Mouse (Mus musculus) limb, embryonic 11.5 days (tissue): ENCODE measurements around the gene Mier3. TPM values are rescaled to one million over a fixed set of nuclear protein-coding genes. Genes with fewer than 3 reads are reported as not detected.

Experiments used
- ATAC-seq: fragments of 200-750 bp; cut with Nextera tagmentation; 2 replicates; pipeline ENCODE4 v1.8.0; 2017; ENCODE audit warnings: low read depth; ENCODE audit not compliant: insufficient number of reproducible peaks, low FRiP score, low TSS enrichment
- DNase-seq: peaks from one replicate; pipeline ENCODE4 v3.0.0-alpha.2; 2015; ENCODE audit warnings: low spot score
- H3K27ac ChIP-seq: fragments of 300-500 bp; sonication (generic); replicated peaks from 2 replicates; pipeline ENCODE4 v1.5.1; 2014; ENCODE audit warnings: low read depth, mild to moderate bottlenecking, low read length
- H3K27me3 ChIP-seq: fragments of 300-500 bp; sonication (generic); 2 replicates; pipeline ENCODE4 v1.6.1; 2014; ENCODE audit warnings: mild to moderate bottlenecking, low read length, mixed read lengths; ENCODE audit not compliant: control insufficient read depth, insufficient read depth
- H3K36me3 ChIP-seq: fragments of 300-500 bp; sonication (generic); 2 replicates; pipeline ENCODE4 v1.6.1; 2014; ENCODE audit warnings: mild to moderate bottlenecking, low read length, moderate library complexity, mixed read lengths; ENCODE audit not compliant: control insufficient read depth, insufficient read depth
- H3K4me1 ChIP-seq: fragments of 300-500 bp; sonication (generic); 2 replicates; pipeline ENCODE4 v1.6.1; 2014; ENCODE audit warnings: low read length, mixed read lengths; ENCODE audit not compliant: control insufficient read depth, insufficient read depth
- H3K4me2 ChIP-seq: fragments of 300-500 bp; sonication (generic); 2 replicates; pipeline ENCODE4 v1.6.1; 2014; ENCODE audit warnings: low read depth, mild to moderate bottlenecking, moderate library complexity; ENCODE audit not compliant: severe bottlenecking
- H3K4me3 ChIP-seq: fragments of 300-500 bp; sonication (generic); 2 replicates; pipeline ENCODE4 v1.5.1; 2014; ENCODE audit warnings: low read depth, low read length
- H3K9ac ChIP-seq: fragments of 300-500 bp; sonication (generic); 2 replicates; pipeline ENCODE4 v1.6.1; 2014; ENCODE audit warnings: mild to moderate bottlenecking, low read length
- H3K9me3 ChIP-seq: fragments of 300-500 bp; sonication (generic); 2 replicates; pipeline ENCODE4 v1.6.1; 2016; ENCODE audit warnings: low read length; ENCODE audit not compliant: control insufficient read depth
- WGBS: fragments of 180-500 bp; shearing (Covaris S2); extraction: QIAGEN DNeasy Blood & Tissue Kit; methylation state at CpG from one replicate; pipeline ENCODE4 v1.1.7; 2014; 5-methylcytosine and 5-hydroxymethylcytosine counted together
- polyA plus RNA-seq: library from polyadenylated mRNA; unstranded; fragments of >200 nt; fragmentation: Nextera tagmentation; extraction: Ambion mirVana; gene quantifications from 2 replicates; pipeline ENCODE4 v1.2.1, GENCODE M21; 2014

Mier3 gene
- 26.6 and 29.4 TPM in 2 replicates for polyA plus RNA-seq

GRCm38 (mm10) chr13:111680679-111681078 is at the start of gene Mier3:
Gene Mier3, plus strand, starts transcription at chr13:111680979.
- H3K4me3 ChIP-seq, result no peak within 1 kb of the TSS
- no peaks in the 10 kb centered on the region for H3K9me3 ChIP-seq
- ATAC-seq (no peak), DNase-seq (no peak)
- H3K36me3 ChIP-seq, result no peaks in the 10 kb centered on the region
- no peak within 1 kb of the TSS for H3K27ac ChIP-seq
- H3K27me3 ChIP-seq, result no peaks in the 10 kb centered on the region
- no peaks in the 10 kb centered on the region for H3K4me1 ChIP-seq
- H3K4me2 ChIP-seq, result no peak within 1 kb of the TSS
- WGBS, result 83% methylated on average over 4 of the region's 4 CpGs
- H3K9ac ChIP-seq, result no peak within 1 kb of the TSS

GRCm38 (mm10) chr13:111634163-111635160 is 46.3 kb upstream of the Mier3 start:
- ATAC-seq (no peak), DNase-seq (no peak)
- WGBS, result 86% methylated on average over 16 of the region's 16 CpGs

GRCm38 (mm10) chr13:111640319-111640718 is 40.5 kb upstream of the Mier3 start:
- H3K36me3 ChIP-seq, result no peaks in the 10 kb centered on the region
- H3K4me1 ChIP-seq, result no peaks in the 10 kb centered on the region
- no peak for ATAC-seq
- no peaks in the 10 kb centered on the region for H3K27me3 ChIP-seq
- 94% methylated on average over 6 of the region's 6 CpGs for WGBS
- H3K9me3 ChIP-seq, result no peaks in the 10 kb centered on the region
- H3K4me2 ChIP-seq, result no peak overlapping the region
- no peak overlapping the region for H3K9ac ChIP-seq
- no peak for DNase-seq
- H3K27ac ChIP-seq, result no peak overlapping the region
- no peak overlapping the region for H3K4me3 ChIP-seq

More at GRCm38 (mm10) chr13:111634163-111635160, 46.3 kb upstream of the Mier3 start:
- no peaks in the 10 kb centered on the region for H3K27me3 ChIP-seq
- no peak overlapping the region for H3K9ac ChIP-seq
- no peak overlapping the region for H3K27ac ChIP-seq
- H3K36me3 ChIP-seq, result no peaks in the 10 kb centered on the region
- no peak overlapping the region for H3K4me3 ChIP-seq
- H3K4me2 ChIP-seq, result no peak overlapping the region
- H3K4me1 ChIP-seq, result no peaks in the 10 kb centered on the region
- H3K9me3 ChIP-seq, result no peaks in the 10 kb centered on the region

GRCm38 (mm10) chr13:111643636-111644035 is 37.1 kb upstream of the Mier3 start:
- Histone ChIP-seq H3K4me3 (no peak overlapping the region), H3K4me2 (no peak overlapping the region)
- 74% methylated on average over 2 of the region's 2 CpGs for WGBS

DNA sequence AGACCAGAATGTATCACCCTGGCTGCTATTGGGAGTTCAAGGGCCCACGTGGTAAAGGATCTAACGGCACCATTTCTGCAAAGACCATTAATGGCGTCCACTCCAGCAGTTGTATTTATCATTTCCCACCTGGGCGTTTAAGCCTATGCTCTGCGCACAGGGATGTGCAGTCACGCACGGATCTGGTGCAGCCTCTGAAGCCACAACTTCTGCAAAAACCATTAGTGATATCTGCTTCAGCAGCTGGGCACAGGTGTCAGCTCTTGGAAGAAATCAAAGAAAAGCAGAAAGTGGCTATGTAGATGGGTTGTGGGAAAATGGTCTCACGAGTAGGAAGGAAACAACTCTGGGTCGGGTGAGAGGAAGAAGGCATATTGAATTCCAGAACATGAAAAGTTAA is 34.6 kb upstream of the Mier3 start:
- no peak for DNase-seq
- WGBS, result 83% methylated on average over 9 of the region's 9 CpGs

More at GRCm38 (mm10) chr13:111643636-111644035, 37.1 kb upstream of the Mier3 start:
- no peak overlapping the region for H3K9ac ChIP-seq
- no peaks in the 10 kb centered on the region for H3K27me3 ChIP-seq
- no peaks in the 10 kb centered on the region for H3K36me3 ChIP-seq
- H3K9me3 ChIP-seq, result no peaks in the 10 kb centered on the region
- no peak for ATAC-seq
- H3K27ac ChIP-seq, result no peak overlapping the region
- DNase-seq, result no peak
- H3K4me1 ChIP-seq, result no peaks in the 10 kb centered on the region

DNA sequence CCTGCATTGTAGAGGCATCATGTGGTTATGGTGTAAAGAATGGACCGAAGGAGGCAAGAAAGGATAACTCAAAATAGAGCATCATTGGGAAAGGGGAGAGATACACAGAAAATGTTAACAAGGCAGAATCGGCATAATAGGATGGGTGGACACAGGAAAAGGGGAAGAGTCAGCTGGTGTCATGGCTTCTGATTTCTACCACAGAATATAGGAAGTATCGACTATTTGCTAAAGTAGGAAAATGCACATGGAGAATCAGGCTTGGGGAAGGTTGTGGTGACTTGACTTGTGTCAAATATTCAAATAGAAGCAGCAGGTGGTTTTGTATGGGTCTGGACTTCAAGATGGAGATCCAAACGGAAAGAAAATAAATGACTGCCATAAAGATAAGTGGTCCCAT is 33.5 kb upstream of the Mier3 start:
- 90% methylated on average over 4 of the region's 4 CpGs for WGBS
- Histone ChIP-seq H3K27ac (no peak overlapping the region), H3K9ac (no peak overlapping the region), H3K27me3 (no peaks in the 10 kb centered on the region), H3K4me2 (no peak overlapping the region), H3K9me3 (no peaks in the 10 kb centered on the region), H3K4me3 (no peak overlapping the region), H3K36me3 (no peaks in the 10 kb centered on the region), H3K4me1 (no peaks in the 10 kb centered on the region)
- DNase-seq (no peak), ATAC-seq (no peak)

More for the DNA sequence above, 34.6 kb upstream of the Mier3 start:
- no peak overlapping the region for H3K4me2 ChIP-seq
- H3K4me1 ChIP-seq, result no peaks in the 10 kb centered on the region
- H3K27me3 ChIP-seq, result no peaks in the 10 kb centered on the region
- no peak overlapping the region for H3K4me3 ChIP-seq
- H3K9ac ChIP-seq, result no peak overlapping the region
- H3K36me3 ChIP-seq, result no peaks in the 10 kb centered on the region
- no peak for ATAC-seq
- H3K9me3 ChIP-seq, result no peaks in the 10 kb centered on the region
- no peak overlapping the region for H3K27ac ChIP-seq

DNA sequence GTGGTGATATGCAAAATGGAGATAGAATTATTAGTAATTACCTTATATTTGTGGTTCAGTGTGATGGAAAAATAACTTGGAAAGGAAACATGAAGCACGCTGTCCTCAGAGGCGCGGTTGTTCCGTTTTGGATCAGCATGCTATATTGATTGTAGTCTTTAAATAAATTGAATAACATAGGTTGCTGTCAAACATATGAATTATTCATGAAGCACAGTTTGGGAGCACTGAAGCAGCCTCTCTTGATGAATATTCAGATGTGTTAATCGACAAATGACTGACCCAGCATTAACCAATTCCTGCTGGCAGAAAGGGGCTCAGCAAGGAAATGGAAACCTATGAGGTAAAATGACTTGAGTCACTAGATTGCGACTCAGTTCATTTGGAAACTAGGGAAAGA is 29.8 kb upstream of the Mier3 start:
- H3K9me3 ChIP-seq, result no peaks in the 10 kb centered on the region
- H3K36me3 ChIP-seq, result no peaks in the 10 kb centered on the region
- no peak overlapping the region for H3K4me3 ChIP-seq
- no peak for DNase-seq
- 82% methylated on average over 6 of the region's 6 CpGs for WGBS
- H3K9ac ChIP-seq, result no peak overlapping the region
- H3K27ac ChIP-seq, result no peak overlapping the region
- no peaks in the 10 kb centered on the region for H3K27me3 ChIP-seq
- no peak overlapping the region for H3K4me2 ChIP-seq
- no peak for ATAC-seq
- no peaks in the 10 kb centered on the region for H3K4me1 ChIP-seq

DNA sequence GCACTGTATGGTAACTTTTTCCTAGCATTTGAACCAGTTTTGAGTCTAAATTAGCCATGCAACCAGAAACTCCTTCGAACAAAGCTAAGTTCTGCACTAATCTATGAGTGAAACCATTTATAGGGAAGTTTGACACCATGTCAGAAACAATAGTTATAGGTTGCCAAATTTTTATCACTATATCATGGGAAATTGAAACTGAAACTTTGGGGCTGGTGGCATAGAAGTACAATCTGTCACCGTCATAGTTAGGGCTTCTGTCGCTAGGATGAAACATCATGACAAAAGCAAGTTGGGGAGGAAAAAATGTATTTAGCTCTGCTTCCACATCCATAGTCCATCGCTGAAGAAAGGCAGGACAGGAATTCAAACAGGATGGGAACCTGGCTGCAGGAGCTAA is 25.5 kb upstream of the Mier3 start:
- DNase-seq, result no peak
- ATAC-seq, result no peak
- no peaks in the 10 kb centered on the region for H3K36me3 ChIP-seq
- H3K4me1 ChIP-seq, result peaks cover 6% of the 10 kb centered on the region; the same call in 1 of the 2 replicates
- 92% methylated on average over 4 of the region's 4 CpGs for WGBS
- no peaks in the 10 kb centered on the region for H3K9me3 ChIP-seq
- H3K27me3 ChIP-seq, result no peaks in the 10 kb centered on the region
- no peak overlapping the region for H3K4me3 ChIP-seq
- no peak overlapping the region for H3K9ac ChIP-seq
- H3K4me2 ChIP-seq, result no peak overlapping the region
- no peak overlapping the region for H3K27ac ChIP-seq
